Mouse (Mus musculus) urinary bladder, postnatal 4 days (tissue): ENCODE measurements at regions not wholly inside any gene's neighbourhood (a gene's known extent, or its start where the extent isn't known, plus 50 kb on each side); places are given as distances from the start of the nearest gene placed in this dataset.

ENCODE experiments used
- DNase-seq, 2 experiments: peaks; one replicate each; pipeline ENCODE4 v3.0.0; 2021 to 2022; ENCODE audit warnings: low spot score in 2 of 2

DNA sequence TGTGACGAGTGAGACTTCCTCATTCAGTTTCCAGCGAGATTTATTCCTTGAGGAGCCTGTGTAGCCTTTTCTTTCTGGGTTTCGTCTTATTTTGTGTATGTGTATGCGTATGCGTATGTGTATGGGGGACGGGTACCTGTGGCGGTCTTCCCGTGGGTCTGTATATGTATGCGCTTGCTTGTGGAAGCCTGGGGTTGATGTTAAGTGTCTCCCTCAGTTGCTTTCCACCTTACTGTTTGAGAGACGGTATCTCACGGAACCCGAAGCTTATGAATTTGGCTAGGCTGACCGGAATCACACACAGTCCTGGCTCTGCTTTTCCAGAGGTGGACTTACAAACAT is 87.1 kb downstream of the Ankrd50 start:
- DNase-seq = no peak

GRCm38 (mm10) chr3:38396760-38397614 is 87.7 kb downstream of the Ankrd50 start:
- DNase-seq = no peak

DNA sequence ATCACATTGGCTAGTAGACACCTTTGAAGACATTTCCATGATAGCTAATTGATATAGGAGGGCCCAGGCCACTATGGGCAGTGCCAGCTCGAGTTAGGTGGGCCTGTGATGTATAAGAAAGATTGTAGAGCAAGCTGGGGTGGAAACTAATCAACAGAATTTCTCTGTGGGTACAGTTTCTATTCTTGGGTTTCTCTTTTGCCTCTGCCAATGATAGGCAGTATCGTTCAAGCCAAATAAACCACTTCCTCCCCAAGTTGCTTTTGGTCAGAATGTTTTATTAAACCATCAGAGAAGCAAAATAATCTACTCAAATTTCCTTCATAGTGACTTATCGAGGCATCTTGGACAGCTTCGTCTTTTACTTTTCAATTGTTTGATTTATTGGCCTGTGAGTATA is 90.3 kb downstream of the Ankrd50 start:
- DNase-seq = no peak

DNA sequence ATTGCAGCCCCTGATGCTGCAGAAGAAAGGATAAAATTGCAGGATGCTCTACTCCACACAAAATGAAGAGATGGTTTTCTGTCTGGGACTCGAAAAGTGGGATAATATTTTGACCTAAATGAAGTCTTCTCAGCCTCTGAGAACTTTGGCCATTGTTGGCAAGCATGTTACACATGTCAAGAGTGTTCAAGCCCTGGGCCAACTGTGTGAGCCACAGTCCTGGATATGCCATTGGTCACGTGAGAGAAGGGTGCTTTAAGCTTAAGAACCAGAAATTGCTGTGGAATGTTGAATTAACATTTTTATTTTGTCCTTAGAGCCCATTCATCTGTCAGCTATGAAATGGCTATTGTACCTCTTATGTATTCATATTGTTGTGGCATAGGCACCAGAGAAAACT is 95.0 kb downstream of the Ankrd50 start:
- no peak for DNase-seq

- no peak for DNase-seq
Observed at GRCm38 (mm10) chr3:38388961-38389360, 95.7 kb downstream of the Ankrd50 start.

GRCm38 (mm10) chr3:38382743-38383142 is 101.9 kb downstream of the Ankrd50 start:
- DNase-seq = no peak

DNA sequence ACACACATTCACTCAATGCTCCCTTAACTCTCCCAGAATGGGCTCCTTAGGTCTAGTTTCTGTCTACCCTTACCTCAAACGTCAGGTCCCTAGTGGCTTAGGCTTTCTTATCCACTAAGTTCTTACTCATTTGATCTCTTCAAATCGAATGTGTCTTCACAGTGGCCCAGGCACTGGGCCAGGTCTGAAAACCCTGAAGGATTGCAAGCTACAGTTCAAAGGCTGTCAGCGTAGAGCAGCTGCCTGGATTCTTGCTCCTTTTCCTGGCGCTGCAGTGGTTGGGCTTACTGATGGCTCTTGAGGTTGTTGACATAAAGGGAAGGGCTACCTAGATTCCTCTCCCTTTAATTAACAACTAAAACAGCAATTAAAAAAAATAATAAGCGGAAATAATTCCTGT is 103.0 kb downstream of the Ankrd50 start:
- no peak for DNase-seq

DNA sequence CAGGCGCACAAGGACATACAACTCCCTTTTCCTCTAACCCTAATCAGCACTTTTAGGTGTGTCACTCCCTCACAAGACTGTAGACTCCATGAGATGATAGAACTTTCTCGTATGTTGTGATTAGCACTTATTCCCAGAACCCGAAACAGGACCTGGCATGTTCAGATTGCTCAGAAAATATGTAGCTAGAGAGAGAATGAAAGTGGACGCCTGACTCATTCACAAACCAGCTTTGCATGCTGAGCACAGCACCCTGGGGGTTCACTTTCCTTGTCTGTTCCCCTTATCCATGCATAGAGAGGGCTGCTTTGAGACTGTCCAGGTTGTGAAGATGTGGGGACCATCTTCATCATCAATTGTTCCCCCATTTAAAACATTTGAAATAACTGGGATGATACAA is 111.0 kb downstream of the Ankrd50 start:
- DNase-seq = no peak

DNA sequence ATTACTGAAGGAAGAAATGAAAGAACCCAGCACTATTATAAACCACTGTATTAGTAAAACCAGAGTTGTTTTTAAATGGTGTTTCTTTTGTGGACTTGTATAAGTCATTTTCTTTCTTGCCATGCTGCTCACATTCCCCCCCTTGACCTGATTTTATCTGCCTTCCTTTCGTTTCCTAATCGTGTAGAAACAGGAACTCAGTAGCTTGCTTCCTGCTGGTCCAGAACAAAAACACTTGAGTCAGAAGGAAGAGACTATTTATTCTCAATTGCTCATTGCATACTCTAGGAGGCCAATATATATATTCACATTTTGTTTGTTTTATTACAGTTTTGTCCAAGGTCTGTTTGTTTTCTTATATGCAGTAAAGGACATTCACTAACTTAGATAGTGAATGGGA is 112.9 kb downstream of the Ankrd50 start:
- DNase-seq = no peak

DNA sequence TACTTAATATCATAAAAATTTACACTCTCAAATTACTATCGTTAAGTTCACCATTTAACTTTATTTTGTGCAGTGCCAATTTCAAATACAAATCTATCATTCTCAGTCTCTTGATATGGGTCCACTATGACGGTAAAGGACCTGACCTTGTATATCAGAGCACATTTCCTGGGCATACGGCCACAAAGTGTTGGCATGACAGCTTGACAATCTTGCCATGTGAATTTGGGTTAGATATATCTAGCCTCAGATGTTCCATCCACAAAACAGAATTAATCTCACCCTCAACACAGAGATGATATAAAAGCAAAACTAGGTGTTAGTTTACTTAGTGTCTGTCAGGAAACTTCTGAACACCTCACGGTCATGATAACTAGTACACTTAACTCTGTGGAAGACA is 120.8 kb downstream of the Ankrd50 start:
- DNase-seq = no peak

- no peak for DNase-seq
Observed at GRCm38 (mm10) chr3:38361411-38361810, 123.2 kb downstream of the Ankrd50 start.

DNA sequence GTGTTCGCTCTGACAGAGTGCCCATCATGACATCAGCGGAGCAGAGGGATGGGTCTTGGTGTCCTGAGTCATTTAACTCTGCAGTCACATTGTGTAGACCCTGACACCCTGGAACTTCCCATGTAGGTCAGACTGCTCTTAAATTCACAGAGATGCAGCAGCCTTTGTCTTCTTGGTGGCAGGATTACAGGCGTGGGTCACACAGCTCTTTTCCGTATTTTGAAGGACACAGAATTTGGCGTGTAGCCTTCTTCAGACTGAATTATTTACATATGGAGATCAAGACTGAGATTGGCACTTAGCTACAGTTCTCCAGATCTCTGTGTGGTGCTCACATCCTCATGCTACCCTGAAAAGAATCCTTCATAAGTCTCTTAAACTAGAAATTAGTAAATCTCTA is 123.7 kb downstream of the Ankrd50 start:
- DNase-seq = no peak

DNA sequence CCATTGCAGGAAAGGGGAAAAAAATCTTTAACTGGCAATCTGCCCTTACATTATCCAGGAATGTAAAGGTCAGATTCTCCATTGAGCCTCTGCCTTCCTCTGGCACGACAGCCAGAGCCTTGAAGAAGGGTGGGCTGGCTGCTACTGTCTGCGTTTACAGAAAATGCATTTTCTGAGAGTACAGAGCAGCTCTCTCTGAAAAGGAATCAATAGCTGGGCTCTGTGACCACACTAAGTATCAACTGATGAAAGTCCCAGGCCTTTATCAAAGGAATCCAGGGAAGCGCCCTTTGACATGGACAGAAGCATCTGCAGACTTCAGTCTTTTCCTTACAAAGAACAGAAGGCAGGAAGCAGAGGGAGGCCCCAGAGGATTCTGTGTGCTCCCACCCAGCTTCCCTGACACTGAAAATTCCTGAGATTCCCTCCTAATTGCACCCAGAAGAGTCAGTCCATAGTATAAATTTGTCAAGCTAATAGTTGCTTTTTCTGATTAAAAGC is 124.2 kb downstream of the Ankrd50 start:
- no peak for DNase-seq

- DNase-seq = no peak
Observed at GRCm38 (mm10) chr3:38357905-38358491, 126.6 kb downstream of the Ankrd50 start.

GRCm38 (mm10) chr3:38344283-38344682 is 140.4 kb downstream of the Ankrd50 start:
- no peak for DNase-seq

DNA sequence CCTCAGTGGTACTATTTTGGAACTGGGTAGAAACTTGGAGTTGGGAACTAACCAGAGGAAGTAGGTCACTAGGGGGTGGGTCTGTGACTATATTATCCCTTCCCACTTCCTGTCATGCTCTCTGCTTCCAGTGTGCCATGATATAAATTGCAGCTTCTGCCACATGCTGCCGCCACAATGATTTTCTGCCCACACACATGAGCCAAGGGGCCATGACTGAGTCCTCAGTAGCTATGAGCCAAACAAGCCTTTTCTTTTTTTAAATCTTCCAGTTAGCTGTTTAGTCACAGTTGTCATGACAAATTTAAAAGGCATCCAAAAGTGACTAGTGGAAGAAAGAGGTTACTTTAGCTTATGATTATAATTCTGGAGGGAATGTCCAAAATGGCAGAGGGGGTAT is 143.0 kb downstream of the Ankrd50 start:
- DNase-seq = no peak

DNA sequence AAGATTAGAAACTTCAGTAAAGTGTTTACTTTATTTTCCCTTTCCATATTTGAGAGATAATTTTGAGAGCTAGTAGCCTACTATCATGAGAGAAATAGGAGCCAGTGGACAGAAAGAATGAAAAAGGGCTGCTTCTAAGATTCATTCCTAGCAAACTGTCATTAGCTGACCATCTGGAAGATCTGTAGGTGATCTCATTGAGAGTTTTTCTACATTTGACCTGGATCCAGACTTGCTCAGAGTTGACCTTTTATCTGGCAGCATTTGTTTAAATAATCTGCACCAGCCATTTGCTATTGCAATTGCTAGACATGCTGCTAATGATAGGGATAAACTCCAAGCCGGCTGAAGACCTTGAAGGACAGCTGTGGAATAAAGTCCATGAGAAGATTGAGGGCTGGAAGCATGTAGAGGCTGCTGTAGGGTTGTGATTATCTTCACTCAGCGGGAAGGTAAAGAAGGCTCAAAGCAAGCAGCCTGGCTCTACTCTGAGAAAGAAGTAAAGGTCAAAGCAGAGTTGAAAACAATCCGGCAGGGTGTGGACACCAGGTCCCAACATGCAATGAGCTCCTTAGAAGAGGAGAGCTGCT is 151.2 kb downstream of the Ankrd50 start:
- DNase-seq = no peak

- no peak for DNase-seq
Observed at GRCm38 (mm10) chr3:38331169-38331568, 153.5 kb downstream of the Ankrd50 start.

GRCm38 (mm10) chr3:38327286-38327685 is 157.4 kb downstream of the Ankrd50 start:
- no peak for DNase-seq

GRCm38 (mm10) chr3:38326211-38326610 is 158.4 kb downstream of the Ankrd50 start:
- DNase-seq = no peak

GRCm38 (mm10) chr3:38324663-38325062 is 160.0 kb downstream of the Ankrd50 start:
- DNase-seq = no peak

GRCm38 (mm10) chr3:38322426-38322825 is 162.2 kb downstream of the Ankrd50 start:
- DNase-seq = peak; percentile 63 to 77

DNA sequence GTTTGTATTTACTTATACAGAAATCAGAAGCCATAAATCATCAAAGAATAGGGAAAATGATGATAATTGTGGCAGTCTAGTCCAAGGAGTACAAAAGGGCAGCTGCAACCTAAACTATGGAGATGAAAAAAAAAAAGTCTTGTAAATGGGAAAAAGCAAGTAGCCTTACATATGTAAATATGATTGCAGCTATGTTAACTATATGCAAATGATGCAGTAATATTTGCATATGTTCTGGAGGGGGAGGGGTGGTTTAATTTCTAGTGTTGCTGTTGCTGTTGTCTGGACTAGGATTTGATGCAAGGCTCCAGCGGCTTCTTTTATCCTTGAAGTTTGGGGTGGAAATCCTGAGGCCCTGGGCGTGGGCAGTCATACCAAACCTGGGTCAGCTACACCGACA is 163.0 kb downstream of the Ankrd50 start:
- no peak for DNase-seq
